Mouse (Mus musculus): Measurements from ENCODE around the gene Gm45021.

DNA sequence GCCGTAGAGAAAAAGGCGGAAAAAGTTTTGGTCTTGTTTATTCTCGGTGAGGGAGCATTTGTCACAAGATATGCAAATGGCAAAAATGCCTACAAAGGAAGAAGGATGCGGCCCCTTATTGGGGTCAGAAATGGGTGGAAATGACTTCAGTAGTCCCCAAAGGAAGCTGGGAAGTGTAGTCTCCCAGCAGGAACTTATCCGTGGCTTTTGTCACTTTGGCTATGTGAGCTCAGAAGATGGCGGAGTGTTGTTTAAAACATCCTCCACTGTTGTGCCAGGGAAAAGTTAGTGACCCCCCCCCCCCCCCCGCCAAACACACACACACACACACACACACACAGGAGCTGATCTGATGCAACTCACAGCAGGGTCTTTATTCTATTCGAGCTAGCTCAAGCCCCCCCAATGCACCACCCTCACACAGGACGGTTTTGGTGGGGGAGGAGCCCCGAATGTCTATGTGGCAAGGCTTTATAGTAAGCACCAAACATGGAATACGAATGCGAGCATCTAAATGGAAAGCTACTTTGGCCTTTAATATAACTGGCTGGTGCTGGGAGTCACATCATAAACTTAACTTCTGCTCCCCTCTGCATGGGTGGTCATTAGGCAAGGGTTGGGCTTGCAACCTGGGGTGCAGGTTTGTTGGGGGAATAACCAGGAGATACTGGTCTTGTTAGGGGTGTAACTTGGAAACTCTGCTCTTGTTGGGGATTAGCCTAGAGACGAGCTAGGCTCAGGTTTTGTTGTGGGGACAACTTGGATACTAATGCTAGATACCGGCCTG, 34.1 kb upstream of the Gm45021 start:
- TF ChIP-seq CTCF (IDR thresholded peaks at IDR 0.05; ENCODE audit: extremely low read depth, insufficient read depth, insufficient read length, insufficient replicate concordance) (no peak), POLR2A (IDR thresholded peaks at IDR 0.05; ENCODE audit: low read depth, low read length) (no peak)

Data from spleen, adult 2 months (tissue).